Mouse (Mus musculus): ENCODE data around the gene Mt4.

- TF ChIP-seq CTCF (IDR thresholded peaks at IDR 0.05) (no peak), POLR2A (IDR thresholded peaks at IDR 0.05; ENCODE audit: insufficient read depth, low read depth, low read length) (no peak), EP300 (IDR thresholded peaks at IDR 0.05; ENCODE audit: insufficient read depth, low read depth, low read length) (no peak)
These were observed 49.0 kb upstream of the Mt4 start for GRCm38 (mm10) chr8:94087964-94088363.

All from heart, adult 2 months (tissue).